Mouse (Mus musculus): Measurements from ENCODE around the gene Rnf130. TPM values are rescaled to one million over a fixed set of nuclear protein-coding genes. Genes with fewer than 3 reads are reported as not detected.

Rnf130 gene
- polyA plus RNA-seq, 1 experiment from 2014 or later, result 84.2 TPM

DNA sequence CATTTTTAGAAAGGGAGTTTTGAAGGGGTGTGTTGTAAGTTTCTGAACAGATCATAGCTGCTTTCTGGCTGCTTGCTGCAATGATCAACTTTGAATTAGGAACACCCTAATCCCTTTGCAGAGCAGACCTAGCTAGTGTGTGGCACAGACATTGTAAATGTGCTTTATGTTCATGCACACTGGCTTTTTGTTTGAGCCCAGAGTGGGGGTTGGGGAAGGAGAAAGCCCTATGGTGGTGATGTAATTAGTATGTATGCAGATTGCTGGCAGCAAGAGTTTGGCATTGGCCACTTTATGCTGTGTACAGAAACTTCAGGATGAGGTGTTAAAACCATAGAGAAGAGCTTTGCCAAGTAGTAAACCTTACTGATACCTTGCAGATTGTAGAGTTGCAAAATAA, 3.3 kb downstream of the Rnf130 start:
- Histone ChIP-seq H3K27me3 (peaks cover 9% of the 10 kb centered on the region; the same call in 1 of the 2 replicates), H3K36me3 (no peaks in the 10 kb centered on the region), H3K27ac (0 out of 2 replicates have a peak overlapping the region, but pooled peaks have one; percentile 67), H3K4me3 (no peak overlapping the region), H3K4me1 (peaks cover 25% of the 10 kb centered on the region), H3K4me2 (replicated peaks) (peak overlapping the region; percentile 72), H3K9me3 (replicated peaks) (no peaks in the 10 kb centered on the region), H3K9ac (no peak overlapping the region)
- no peak; the same call in 1 of the 2 replicates for ATAC-seq (ENCODE audit: low FRiP score)

DNA sequence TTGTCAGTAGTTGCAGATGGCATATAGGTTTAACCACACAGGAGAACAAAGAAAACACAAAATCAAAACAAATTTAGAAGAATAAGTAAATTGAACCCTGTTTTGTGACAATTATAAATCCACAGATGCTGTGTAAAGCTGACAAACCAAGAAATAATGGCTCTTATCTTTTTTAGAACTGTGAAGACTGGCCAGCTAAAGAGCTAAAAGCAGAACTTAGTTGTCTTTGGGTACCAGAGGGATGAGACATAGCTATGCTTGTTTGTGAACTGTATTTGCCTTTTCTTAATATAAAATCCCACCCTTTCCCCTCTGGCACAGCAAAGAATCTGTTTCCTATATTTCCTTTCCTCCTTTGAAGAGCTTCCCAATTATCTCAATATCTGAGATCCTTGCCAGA, 9.0 kb downstream of the Rnf130 start:
- H3K27ac ChIP-seq, result no peak overlapping the region
- no peaks in the 10 kb centered on the region for H3K9me3 ChIP-seq (replicated peaks)
- H3K4me1 ChIP-seq, result 0 out of 2 replicates have a peak, but pooled peaks cover under 1% of the 10 kb centered on the region
- no peak overlapping the region for H3K9ac ChIP-seq
- no peak overlapping the region for H3K4me2 ChIP-seq (replicated peaks)
- ATAC-seq (ENCODE audit: low FRiP score), result no peak
- no peaks in the 10 kb centered on the region for H3K36me3 ChIP-seq
- no peaks in the 10 kb centered on the region for H3K27me3 ChIP-seq
- H3K4me3 ChIP-seq, result no peak overlapping the region

- Histone ChIP-seq H3K36me3 (no peaks in the 10 kb centered on the region), H3K4me3 (no peak overlapping the region), H3K27me3 (no peaks in the 10 kb centered on the region), H3K9ac (no peak overlapping the region), H3K4me1 (no peaks in the 10 kb centered on the region), H3K4me2 (replicated peaks) (no peak overlapping the region), H3K27ac (no peak overlapping the region), H3K9me3 (replicated peaks) (no peaks in the 10 kb centered on the region)
- WGBS, result 86% methylated on average over 3 of the region's 3 CpGs
- ATAC-seq (ENCODE audit: low FRiP score), result no peak
Observed at GRCm38 (mm10) chr11:50035726-50036125, 10.6 kb downstream of the Rnf130 start.

DNA sequence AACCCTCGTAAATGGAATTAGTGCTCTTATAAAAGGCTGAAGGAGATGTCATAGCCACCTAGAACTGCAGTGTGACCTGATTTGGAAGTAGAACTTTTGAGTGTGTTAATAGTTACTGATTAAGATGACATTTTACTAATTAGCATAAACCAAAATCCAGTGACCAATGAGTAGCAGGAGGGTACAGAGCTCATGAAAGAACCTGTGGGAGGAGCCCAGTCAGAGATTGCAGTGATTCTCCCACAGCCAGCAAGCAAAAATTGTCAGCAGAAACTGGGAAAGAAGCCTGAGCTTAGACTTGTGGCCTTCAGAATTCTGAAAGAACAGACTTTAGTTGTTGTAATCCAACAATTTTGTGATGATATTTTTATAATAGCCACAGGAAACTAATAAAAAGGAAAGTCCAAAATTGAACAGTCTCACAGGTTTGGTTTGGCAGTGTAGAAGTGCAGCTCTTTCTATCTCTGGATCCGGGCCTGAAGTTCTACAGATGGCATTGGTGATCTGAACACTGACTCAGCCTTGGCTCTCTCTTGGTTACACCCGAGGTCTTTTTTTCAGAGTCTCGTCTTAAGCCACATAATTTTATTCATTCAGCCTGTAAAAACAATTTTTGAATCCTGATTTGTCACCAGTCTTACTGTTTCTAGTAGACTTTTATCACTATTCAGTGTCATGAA, 11.8 kb downstream of the Rnf130 start:
- no peaks in the 10 kb centered on the region for H3K27me3 ChIP-seq
- no peak overlapping the region for H3K4me3 ChIP-seq
- H3K4me1 ChIP-seq, result no peaks in the 10 kb centered on the region
- no peak overlapping the region for H3K9ac ChIP-seq
- ATAC-seq (ENCODE audit: low FRiP score), result no peak
- WGBS, result 93% methylated on average over 4 of the region's 4 CpGs
- no peaks in the 10 kb centered on the region for H3K36me3 ChIP-seq
- no peak overlapping the region for H3K27ac ChIP-seq
- no peaks in the 10 kb centered on the region for H3K9me3 ChIP-seq (replicated peaks)
- no peak overlapping the region for H3K4me2 ChIP-seq (replicated peaks)

GRCm38 (mm10) chr11:50038757-50039156, 13.6 kb downstream of the Rnf130 start:
- 94% methylated on average over 1 of the region's 1 CpGs for WGBS

DNA sequence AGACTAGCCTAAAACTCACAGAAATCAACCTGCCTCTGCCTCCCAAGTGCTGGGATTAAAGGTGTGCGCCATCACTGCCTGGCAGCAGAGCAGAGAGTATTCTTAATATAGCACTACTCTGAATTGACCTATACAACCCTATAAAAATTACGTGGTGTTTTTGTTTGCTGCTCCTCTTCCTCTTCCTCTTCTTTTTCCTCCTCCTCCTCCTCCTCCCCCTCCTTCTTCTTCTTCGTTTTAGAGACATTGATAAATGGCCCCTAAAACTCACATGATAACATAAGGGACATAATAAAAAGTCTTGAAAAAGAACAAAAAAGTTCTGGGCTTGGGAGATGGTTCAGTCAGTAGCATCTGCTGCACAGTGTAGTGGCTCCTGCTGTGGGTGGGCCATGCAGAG, 16.0 kb downstream of the Rnf130 start:
- H3K9ac ChIP-seq, result no peak overlapping the region
- no peaks in the 10 kb centered on the region for H3K27me3 ChIP-seq
- no peak overlapping the region for H3K4me2 ChIP-seq (replicated peaks)
- H3K9me3 ChIP-seq (replicated peaks), result no peaks in the 10 kb centered on the region
- no peaks in the 10 kb centered on the region for H3K36me3 ChIP-seq
- H3K4me3 ChIP-seq, result no peak overlapping the region
- no peak overlapping the region for H3K27ac ChIP-seq
- no peak for ATAC-seq (ENCODE audit: low FRiP score)
- no peaks in the 10 kb centered on the region for H3K4me1 ChIP-seq
- 90% methylated on average over 3 of the region's 3 CpGs for WGBS

More at GRCm38 (mm10) chr11:50038757-50039156, 13.6 kb downstream of the Rnf130 start:
- Histone ChIP-seq H3K9me3 (replicated peaks) (no peaks in the 10 kb centered on the region), H3K36me3 (no peaks in the 10 kb centered on the region), H3K27me3 (no peaks in the 10 kb centered on the region), H3K4me2 (replicated peaks) (no peak overlapping the region), H3K4me3 (no peak overlapping the region), H3K9ac (no peak overlapping the region), H3K27ac (no peak overlapping the region), H3K4me1 (no peaks in the 10 kb centered on the region)
- no peak for ATAC-seq (ENCODE audit: low FRiP score)

DNA sequence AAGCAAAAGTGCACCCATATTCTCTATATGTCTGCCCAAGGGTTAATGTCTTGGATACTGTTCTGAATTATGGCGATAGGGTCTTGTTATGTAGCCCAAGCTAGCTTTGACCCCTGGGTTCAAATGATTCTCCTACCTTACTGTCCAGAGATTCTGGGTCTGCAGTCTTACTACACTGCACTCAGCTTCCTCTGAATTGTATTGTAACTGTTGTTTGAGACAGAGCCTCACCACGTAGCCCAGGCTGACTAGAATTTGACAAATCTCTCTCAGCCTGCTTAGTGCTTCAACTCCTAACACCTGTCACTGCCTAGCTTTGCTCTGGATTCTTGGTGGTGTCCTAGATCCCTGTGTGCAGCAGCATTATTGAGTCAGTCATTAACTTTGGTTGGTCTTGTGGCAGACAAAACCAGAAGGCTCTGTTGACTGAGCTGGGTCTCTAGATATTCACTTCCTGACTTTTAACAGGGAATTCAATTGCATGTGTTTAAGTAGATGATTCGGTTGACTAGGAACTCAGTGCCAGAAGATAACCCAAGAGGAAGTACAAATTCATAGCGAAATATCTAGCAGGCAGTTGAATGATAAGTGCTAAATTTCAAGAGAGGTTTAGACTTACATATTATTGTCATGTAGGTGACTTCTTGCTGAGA, 17.3 kb downstream of the Rnf130 start:
- no peak overlapping the region for H3K27ac ChIP-seq
- H3K9me3 ChIP-seq (replicated peaks), result no peaks in the 10 kb centered on the region
- no peaks in the 10 kb centered on the region for H3K36me3 ChIP-seq
- H3K4me1 ChIP-seq, result no peaks in the 10 kb centered on the region
- no peak overlapping the region for H3K4me2 ChIP-seq (replicated peaks)
- H3K27me3 ChIP-seq, result no peaks in the 10 kb centered on the region
- WGBS, result 90% methylated on average over 4 of the region's 4 CpGs
- no peak overlapping the region for H3K9ac ChIP-seq
- ATAC-seq (ENCODE audit: low FRiP score), result no peak
- H3K4me3 ChIP-seq, result no peak overlapping the region

GRCm38 (mm10) chr11:50044454-50044853, 19.3 kb downstream of the Rnf130 start:
- peaks cover 6% of the 10 kb centered on the region; the same call in 1 of the 2 replicates for H3K4me1 ChIP-seq
- ATAC-seq (ENCODE audit: low FRiP score), result no peak
- no peak overlapping the region for H3K27ac ChIP-seq
- H3K27me3 ChIP-seq, result no peaks in the 10 kb centered on the region
- no peak overlapping the region for H3K9ac ChIP-seq
- no peaks in the 10 kb centered on the region for H3K36me3 ChIP-seq
- WGBS, result 94% methylated on average over 4 of the region's 4 CpGs
- no peak overlapping the region for H3K4me2 ChIP-seq (replicated peaks)
- H3K9me3 ChIP-seq (replicated peaks), result no peaks in the 10 kb centered on the region
- no peak overlapping the region for H3K4me3 ChIP-seq

- no peak overlapping the region for H3K9ac ChIP-seq
- no peaks in the 10 kb centered on the region for H3K27me3 ChIP-seq
- 86% methylated on average over 1 of the region's 1 CpGs for WGBS
- H3K36me3 ChIP-seq, result no peaks in the 10 kb centered on the region
- peaks cover 9% of the 10 kb centered on the region; the same call in 1 of the 2 replicates for H3K4me1 ChIP-seq
- no peak overlapping the region for H3K27ac ChIP-seq
- H3K9me3 ChIP-seq (replicated peaks), result no peaks in the 10 kb centered on the region
- H3K4me3 ChIP-seq, result no peak overlapping the region
- H3K4me2 ChIP-seq (replicated peaks), result no peak overlapping the region
- no peak for ATAC-seq (ENCODE audit: low FRiP score)
Observed at GRCm38 (mm10) chr11:50047610-50048009, 22.5 kb downstream of the Rnf130 start.

DNA sequence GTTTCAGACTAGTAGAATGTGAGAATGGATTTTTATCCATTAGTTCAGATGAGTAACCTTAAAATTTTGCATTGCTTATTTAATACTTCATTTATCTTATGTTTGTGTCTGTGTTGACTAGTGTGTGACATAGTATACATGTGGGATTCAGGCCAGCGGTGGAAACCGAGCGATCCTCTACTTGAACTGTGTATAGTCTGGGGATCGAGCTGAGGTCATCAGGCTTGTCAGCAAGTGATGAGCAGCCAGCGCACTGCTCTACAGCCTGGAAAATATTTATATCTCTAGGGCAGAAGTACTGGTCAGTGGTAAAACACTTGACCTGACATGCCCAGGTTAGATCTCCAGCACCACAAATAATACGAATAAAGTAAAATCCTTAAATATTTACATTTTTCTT, 23.0 kb downstream of the Rnf130 start:
- 83% methylated on average over 6 of the region's 6 CpGs for WGBS
- Histone ChIP-seq H3K4me1 (peaks cover 9% of the 10 kb centered on the region; the same call in 1 of the 2 replicates), H3K27ac (no peak overlapping the region), H3K4me2 (replicated peaks) (no peak overlapping the region), H3K27me3 (no peaks in the 10 kb centered on the region), H3K9ac (no peak overlapping the region), H3K4me3 (no peak overlapping the region), H3K9me3 (replicated peaks) (no peaks in the 10 kb centered on the region), H3K36me3 (no peaks in the 10 kb centered on the region)
- no peak for ATAC-seq (ENCODE audit: low FRiP score)

DNA sequence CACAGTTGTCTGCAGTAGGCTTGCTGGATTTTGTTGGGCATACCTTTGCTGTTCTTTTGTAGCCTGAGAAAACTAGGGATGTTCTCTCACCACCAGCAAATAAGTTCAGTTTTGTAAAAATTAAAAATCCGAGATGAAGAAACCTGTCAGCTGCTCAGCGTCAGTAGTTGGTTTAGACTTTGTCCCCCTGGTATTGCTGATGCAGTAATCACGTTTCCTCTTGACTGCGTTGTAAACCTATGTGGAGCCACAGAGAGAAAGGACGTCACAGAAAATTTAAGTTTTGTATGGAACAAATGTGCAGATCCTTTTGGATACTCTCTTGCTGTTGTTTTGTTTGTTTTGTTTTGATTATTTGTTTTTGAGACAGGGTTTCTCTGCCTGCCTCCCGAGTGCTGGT, 25.2 kb downstream of the Rnf130 start:
- Histone ChIP-seq H3K9ac (no peak overlapping the region), H3K4me3 (no peak overlapping the region), H3K27ac (no peak overlapping the region), H3K9me3 (replicated peaks) (no peaks in the 10 kb centered on the region), H3K27me3 (no peaks in the 10 kb centered on the region), H3K36me3 (peaks cover 5% of the 10 kb centered on the region; the same call in 1 of the 2 replicates), H3K4me1 (peaks cover 9% of the 10 kb centered on the region; the same call in 1 of the 2 replicates), H3K4me2 (replicated peaks) (no peak overlapping the region)
- 85% methylated on average over 6 of the region's 6 CpGs for WGBS
- no peak for ATAC-seq (ENCODE audit: low FRiP score)

DNA sequence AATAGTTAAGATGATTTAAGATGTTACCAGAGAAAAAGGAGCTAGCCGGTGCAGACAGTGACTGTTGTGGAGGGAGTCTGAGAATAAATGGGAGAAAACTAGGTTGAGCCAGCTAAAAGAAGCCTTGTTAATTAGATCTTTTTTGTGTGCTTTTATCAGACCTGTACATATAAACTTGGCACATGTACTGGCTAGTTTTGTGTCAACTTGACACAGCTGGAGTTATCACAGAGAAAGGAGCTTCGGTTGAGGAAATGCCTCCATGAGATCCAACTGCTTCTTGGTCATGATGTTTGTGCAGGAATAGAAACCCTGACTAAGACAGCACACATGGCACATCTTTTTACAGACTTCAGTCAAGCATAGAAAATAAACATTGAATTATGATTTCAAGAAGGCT, 32.6 kb downstream of the Rnf130 start:
- ATAC-seq (ENCODE audit: low FRiP score), result no peak
- Histone ChIP-seq H3K27ac (no peak overlapping the region), H3K9me3 (replicated peaks) (no peaks in the 10 kb centered on the region), H3K4me2 (replicated peaks) (no peak overlapping the region), H3K4me1 (0 out of 2 replicates have a peak, but pooled peaks cover 3% of the 10 kb centered on the region), H3K4me3 (no peak overlapping the region), H3K9ac (no peak overlapping the region), H3K36me3 (peaks cover 8% of the 10 kb centered on the region; the same call in 1 of the 2 replicates), H3K27me3 (no peaks in the 10 kb centered on the region)
- WGBS, result 83% methylated on average over 2 of the region's 2 CpGs

DNA sequence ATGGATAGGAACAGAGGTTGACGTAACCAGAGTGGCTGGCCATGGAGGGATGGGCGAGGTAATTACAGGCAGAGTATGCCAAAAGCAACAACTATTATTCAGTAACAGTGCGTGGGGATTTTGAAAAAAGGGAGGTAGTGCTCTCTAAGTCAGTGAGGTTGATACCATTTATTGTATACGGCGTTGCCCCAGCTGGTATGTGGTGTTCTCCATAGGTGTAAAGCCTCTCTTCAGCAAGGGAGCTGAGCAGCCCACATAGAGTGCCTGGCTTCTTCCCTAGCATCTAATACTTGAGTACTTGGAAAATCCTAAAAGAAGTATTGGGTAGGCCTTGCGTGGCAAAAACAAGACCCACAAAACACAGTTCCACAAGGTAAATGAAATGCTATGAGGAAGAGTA, 33.1 kb downstream of the Rnf130 start:
- Histone ChIP-seq H3K9me3 (replicated peaks) (no peaks in the 10 kb centered on the region), H3K4me1 (0 out of 2 replicates have a peak, but pooled peaks cover 3% of the 10 kb centered on the region), H3K27ac (no peak overlapping the region), H3K4me3 (no peak overlapping the region), H3K27me3 (no peaks in the 10 kb centered on the region), H3K4me2 (replicated peaks) (no peak overlapping the region), H3K9ac (no peak overlapping the region), H3K36me3 (peaks cover 8% of the 10 kb centered on the region; the same call in 1 of the 2 replicates)
- WGBS, result 95% methylated on average over 6 of the region's 6 CpGs
- ATAC-seq (ENCODE audit: low FRiP score), result no peak

All from hindbrain, embryonic 12.5 days (tissue).